Mouse (Mus musculus): ENCODE data around the gene Myl12a.

DNA sequence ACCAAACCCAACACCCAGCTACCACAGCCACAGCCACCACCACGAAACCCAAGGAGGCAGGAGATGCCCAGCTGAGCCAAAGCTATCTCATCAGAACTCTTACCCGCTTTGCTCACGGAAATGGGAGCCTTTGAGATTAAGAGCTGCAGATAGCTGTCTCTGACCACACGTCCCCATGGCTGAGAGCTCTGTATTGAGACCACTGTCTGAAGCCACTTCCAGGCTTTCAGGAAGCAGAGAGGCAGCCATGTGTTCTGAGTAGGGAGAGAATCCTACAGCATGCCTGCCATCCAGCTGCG, 37.9 kb upstream of the Myl12a start:
- TF ChIP-seq GATA1 (IDR thresholded peaks at IDR 0.05; ENCODE audit: low read length) (no peak), TAL1 (IDR thresholded peaks at IDR 0.05; ENCODE audit: low read length) (no peak)
